Mouse (Mus musculus): ENCODE measurements at regions not wholly inside any gene's neighbourhood (a gene's known extent, or its start where the extent isn't known, plus 50 kb on each side); places are given as distances from the start of the nearest gene placed in this dataset.

GRCm38 (mm10) chr4:125266212-125266611 is 138.6 kb upstream of the Zc3h12a start:
- peak; percentile 81; the same call in 1 of the 3 replicates for TF ChIP-seq GATA1 (IDR thresholded peaks at IDR 0.05; ENCODE audit: borderline replicate concordance, low read length)
- TF ChIP-seq FLI1 (IDR thresholded peaks at IDR 0.05; ENCODE audit: low read length) = no peak

Measured in megakaryocyte, embryonic 14.5 days (primary cell).